Mouse (Mus musculus): ENCODE measurements around the gene Gm11487.
"Not testable (repeated sequence)": the region's sequence is repeated elsewhere in the genome, so short reads cannot be mapped to it uniquely, and the experiment has no call there.

The Gm11487 gene

GRCm38 (mm10) chr4:73404972-73405371 lies at the start of gene Gm11487:
Gene Gm11487 (minus strand): TSS chr4:73405072.
- not testable (repeated sequence) for DNase-seq (ENCODE audit: low spot score)

GRCm38 (mm10) chr4:73444715-73445114 lies 39.8 kb upstream of the Gm11487 start:
- no peak for DNase-seq (ENCODE audit: low spot score)

- DNase-seq (ENCODE audit: low spot score): no peak
Observed at GRCm38 (mm10) chr4:73442568-73442967, 37.7 kb upstream of the Gm11487 start.

- DNase-seq (ENCODE audit: low spot score): no peak
Observed at GRCm38 (mm10) chr4:73425903-73426302, 21.0 kb upstream of the Gm11487 start.

- no peak for DNase-seq (ENCODE audit: low spot score)
Observed at GRCm38 (mm10) chr4:73423049-73423448, 18.2 kb upstream of the Gm11487 start.

- DNase-seq (ENCODE audit: low spot score): no peak
Observed at GRCm38 (mm10) chr4:73366534-73366933, 38.3 kb downstream of the Gm11487 start.

Measured in spleen, adult 12 weeks (tissue).